Mouse (Mus musculus) heart, postnatal 0 days (tissue): ENCODE measurements around the gene Gm14401. TPM values are rescaled to one million over a fixed set of nuclear protein-coding genes. Genes with fewer than 3 reads are reported as not detected.
"Not testable (repeated sequence)": the region's sequence is repeated elsewhere in the genome, so short reads cannot be mapped to it uniquely, and the experiment has no call there.

Experiments
- ATAC-seq: fragments of 200-750 bp; cut with Nextera tagmentation; 2 replicates; pipeline ENCODE4 v1.8.0; 2017; ENCODE audit warnings: low read depth, moderate number of reproducible peaks, moderate library complexity; ENCODE audit not compliant: insufficient read depth
- DNase-seq: peaks from one replicate; pipeline ENCODE4 v3.0.0-alpha.2; 2016; ENCODE audit warnings: low spot score
- H3K27ac ChIP-seq: fragments of 300-500 bp; sonication (generic); 2 replicates; pipeline ENCODE4 v1.5.1; 2014; ENCODE audit warnings: low read depth, mild to moderate bottlenecking
- H3K27me3 ChIP-seq: fragments of 300-500 bp; sonication (generic); 2 replicates; pipeline ENCODE4 v1.6.1; 2014; ENCODE audit warnings: low read length, mixed read lengths; ENCODE audit not compliant: control insufficient read depth, insufficient read depth
- H3K36me3 ChIP-seq: fragments of 300-500 bp; sonication (generic); replicated peaks from 2 replicates; pipeline ENCODE4 v1.6.1; 2014; ENCODE audit warnings: low read length, mixed read lengths; ENCODE audit not compliant: control insufficient read depth, insufficient read depth
- H3K4me1 ChIP-seq: fragments of 300-500 bp; sonication (generic); 2 replicates; pipeline ENCODE4 v1.6.1; 2014; ENCODE audit warnings: antibody characterized with exemption; ENCODE audit not compliant: control insufficient read depth, insufficient read depth
- H3K4me2 ChIP-seq: fragments of 300-500 bp; sonication (generic); 2 replicates; pipeline ENCODE4 v1.6.1; 2014; ENCODE audit warnings: low read depth, mild to moderate bottlenecking, low read length, moderate library complexity
- H3K4me3 ChIP-seq: fragments of 300-500 bp; sonication (generic); 2 replicates; pipeline ENCODE4 v1.5.1; 2014; ENCODE audit warnings: low read depth, low read length
- H3K9ac ChIP-seq: fragments of 300-500 bp; sonication (generic); replicated peaks from 2 replicates; pipeline ENCODE4 v1.6.1; 2014; ENCODE audit warnings: low read depth, low read length, mixed read lengths
- H3K9me3 ChIP-seq: fragments of 300-500 bp; sonication (generic); replicated peaks from 2 replicates; pipeline ENCODE4 v1.6.1; 2016; ENCODE audit warnings: low read length; ENCODE audit not compliant: control insufficient read depth
- WGBS: fragments of 180-500 bp; shearing (Covaris S2); extraction: QIAGEN DNeasy Blood & Tissue Kit; methylation state at CpG from one replicate; pipeline ENCODE4 v1.1.7; 2014; 5-methylcytosine and 5-hydroxymethylcytosine counted together
- polyA plus RNA-seq: library from polyadenylated mRNA; unstranded; fragments of >200 nt; fragmentation: Nextera tagmentation; extraction: Ambion mirVana; gene quantifications from 2 replicates; pipeline ENCODE4 v1.2.1, GENCODE M21; 2015
- total RNA-seq: library from RNA; depleted of rRNA; stranded (reverse); fragments of >200 nt; gene quantifications from 2 replicates; pipeline ENCODE4 v1.2.3, GENCODE M21; 2014; ENCODE audit warnings: low replicate concordance; rRNA removed

Gm14401 gene
- total RNA-seq, result not detected in 2 replicates
- polyA plus RNA-seq, result 0.15 TPM in 1 of 2 replicates, not detected in the other

GRCm38 (mm10) chr2:177073432-177074423, at the start of gene Gm14401:
Gene Gm14401 (plus strand): TSS chr2:177074320.
- not testable (repeated sequence) for H3K9me3 ChIP-seq, H3K4me3 ChIP-seq, H3K4me2 ChIP-seq, H3K27me3 ChIP-seq, ATAC-seq, H3K9ac ChIP-seq, H3K4me1 ChIP-seq, H3K36me3 ChIP-seq, DNase-seq, H3K27ac ChIP-seq
- WGBS, result 60% methylated on average over 7 of the region's 7 CpGs

DNA sequence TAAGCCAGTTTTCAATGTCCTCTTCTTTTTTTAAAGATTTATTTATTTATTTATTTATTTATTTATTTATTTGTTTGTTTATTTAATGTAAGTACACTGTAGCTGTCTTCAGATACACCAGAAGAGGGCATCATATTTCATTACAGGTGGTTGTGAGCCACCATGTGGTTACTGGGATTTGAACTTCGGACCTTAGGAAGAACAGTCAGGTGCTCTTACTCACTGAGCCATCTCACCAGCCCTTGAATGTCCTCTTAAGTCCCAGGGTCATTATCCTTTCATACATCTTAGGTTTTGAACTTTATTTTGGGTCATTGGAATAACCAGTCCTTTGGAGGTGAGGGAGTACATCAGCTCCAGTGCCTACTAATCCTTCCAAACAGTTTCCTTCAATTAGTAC, 1.3 kb upstream of the Gm14401 start:
- 68% methylated on average over 1 of the region's 1 CpGs for WGBS

GRCm38 (mm10) chr2:177075015-177075414, 895 bp downstream of the Gm14401 start:
- H3K27me3 ChIP-seq, H3K36me3 ChIP-seq, H3K4me2 ChIP-seq, H3K9me3 ChIP-seq, H3K9ac ChIP-seq, DNase-seq, H3K27ac ChIP-seq, H3K4me3 ChIP-seq, H3K4me1 ChIP-seq, ATAC-seq: not testable (repeated sequence)

More for the DNA sequence above, 1.3 kb upstream of the Gm14401 start:
- not testable (repeated sequence) for H3K36me3 ChIP-seq, H3K27me3 ChIP-seq, H3K27ac ChIP-seq, DNase-seq, H3K9ac ChIP-seq, H3K4me3 ChIP-seq, H3K4me1 ChIP-seq, H3K9me3 ChIP-seq, ATAC-seq, H3K4me2 ChIP-seq

- H3K36me3 ChIP-seq, H3K9ac ChIP-seq, H3K27ac ChIP-seq, H3K9me3 ChIP-seq, ATAC-seq, H3K27me3 ChIP-seq, DNase-seq, H3K4me2 ChIP-seq, H3K4me1 ChIP-seq, H3K4me3 ChIP-seq: not testable (repeated sequence)
- WGBS, result 67% methylated on average over 1 of the region's 1 CpGs
Observed at GRCm38 (mm10) chr2:177079866-177080265, 5.7 kb downstream of the Gm14401 start.

GRCm38 (mm10) chr2:177109086-177109485, 35.0 kb downstream of the Gm14401 start:
- not testable (repeated sequence) for H3K27ac ChIP-seq, H3K4me3 ChIP-seq, H3K9ac ChIP-seq, H3K9me3 ChIP-seq, H3K36me3 ChIP-seq, DNase-seq, H3K27me3 ChIP-seq, ATAC-seq, H3K4me2 ChIP-seq, H3K4me1 ChIP-seq
- 70% methylated on average over 5 of the region's 5 CpGs for WGBS

DNA sequence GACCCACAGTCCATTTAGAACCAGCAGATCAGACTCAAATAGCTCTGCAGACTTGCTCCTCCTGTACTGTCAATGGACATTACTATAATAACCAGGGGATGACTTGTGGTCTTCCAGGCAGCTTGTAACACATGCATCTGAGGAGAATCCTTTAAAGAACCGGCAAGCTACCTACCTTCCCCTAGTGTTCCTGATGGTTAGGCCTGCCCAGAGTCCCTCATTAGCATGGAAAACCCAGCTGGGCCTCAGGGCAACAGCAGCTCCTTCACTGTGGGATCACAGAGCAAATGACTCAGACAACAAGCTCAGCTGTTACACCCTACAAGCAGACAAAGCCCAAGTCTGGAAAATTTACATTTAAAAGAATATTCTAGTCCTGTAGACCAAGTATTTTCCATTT, 55.0 kb downstream of the Gm14401 start:
- not testable (repeated sequence) for H3K4me1 ChIP-seq, ATAC-seq, H3K27me3 ChIP-seq, H3K27ac ChIP-seq, H3K9me3 ChIP-seq, H3K4me2 ChIP-seq, H3K9ac ChIP-seq, H3K36me3 ChIP-seq, H3K4me3 ChIP-seq, DNase-seq
- WGBS, result 38% methylated on average over 1 of the region's 1 CpGs

Other genes starting within 250 kb of the Gm14401 start
- not detected in 2 replicates for gene Gm14408, start 243.2 kb upstream of the Gm14401 start, total RNA-seq
- not detected in 2 replicates for gene Gm14408, start 243.2 kb upstream of the Gm14401 start, polyA plus RNA-seq
- 4.1 and 7.3 TPM in 2 replicates for gene Gm14296, start 146.5 kb upstream of the Gm14401 start, total RNA-seq
- gene Gm14296, start 146.5 kb upstream of the Gm14401 start, polyA plus RNA-seq, result 3.4 and 5.7 TPM in 2 replicates
- 0.62 and 4.4 TPM in 2 replicates for gene Gm14419, start 73.4 kb upstream of the Gm14401 start, total RNA-seq
- gene Gm14419, start 73.4 kb upstream of the Gm14401 start, polyA plus RNA-seq, result 6.6 and 9.6 TPM in 2 replicates
- gene Gm14410, start 132.1 kb downstream of the Gm14401 start, total RNA-seq, result 23.5 and 26.4 TPM in 2 replicates
- 12.3 and 14.9 TPM in 2 replicates for gene Gm14410, start 132.1 kb downstream of the Gm14401 start, polyA plus RNA-seq
- gene Gm14409, start 192.7 kb downstream of the Gm14401 start, total RNA-seq, result not detected in 2 replicates
- gene Gm14409, start 192.7 kb downstream of the Gm14401 start, polyA plus RNA-seq, result not detected in 2 replicates
- gene Gm14412, start 250.0 kb downstream of the Gm14401 start, total RNA-seq, result not detected in 2 replicates
- gene Gm14412, start 250.0 kb downstream of the Gm14401 start, polyA plus RNA-seq, result 0.22 and 0.26 TPM in 2 replicates